Mouse (Mus musculus) central nervous system, embryonic 14 days (tissue): Measurements from ENCODE around the gene Nin. TPM values are rescaled to one million over a fixed set of nuclear protein-coding genes. Genes with fewer than 3 reads are reported as not detected.

ENCODE experiments used
- polyA plus RNA-seq: library from polyadenylated mRNA; depleted of rRNA; stranded (reverse); fragments of >200 nt; gene quantifications from 2 replicates; pipeline ENCODE4 v1.2.3, GENCODE M21; 2012; rRNA removed

Nin gene
- 28.7 and 31.9 TPM in 2 replicates for polyA plus RNA-seq

GRCm38 (mm10) chr12:70113351-70113750 is at the start of gene Nin:
Nin (minus strand) TSS chr12:70113717.

DNA sequence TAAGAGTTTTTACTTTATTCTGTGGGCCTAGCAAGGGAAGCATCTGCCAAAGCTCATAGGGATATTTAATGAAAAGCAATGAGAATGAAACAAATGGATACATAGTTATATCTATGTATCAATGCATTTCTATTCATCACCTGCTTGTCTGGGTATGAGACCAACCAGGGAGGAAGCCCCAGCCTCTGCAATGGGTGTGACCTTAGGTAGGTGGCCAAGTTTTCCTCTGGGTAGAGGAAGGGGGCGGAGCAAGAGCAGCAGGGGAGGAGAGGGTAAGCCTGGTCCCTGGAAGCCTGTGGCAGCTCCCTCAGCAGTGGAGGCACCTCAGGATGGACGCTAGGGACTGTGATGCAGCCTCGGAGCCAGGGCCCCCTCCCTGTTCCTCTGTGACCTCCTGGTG is 40.3 kb upstream of the Nin start, which contains the start of gene Abhd12b:
TSS of gene Abhd12b (plus strand) at position 301 of the 400 bp plus-strand sequence.

DNA sequence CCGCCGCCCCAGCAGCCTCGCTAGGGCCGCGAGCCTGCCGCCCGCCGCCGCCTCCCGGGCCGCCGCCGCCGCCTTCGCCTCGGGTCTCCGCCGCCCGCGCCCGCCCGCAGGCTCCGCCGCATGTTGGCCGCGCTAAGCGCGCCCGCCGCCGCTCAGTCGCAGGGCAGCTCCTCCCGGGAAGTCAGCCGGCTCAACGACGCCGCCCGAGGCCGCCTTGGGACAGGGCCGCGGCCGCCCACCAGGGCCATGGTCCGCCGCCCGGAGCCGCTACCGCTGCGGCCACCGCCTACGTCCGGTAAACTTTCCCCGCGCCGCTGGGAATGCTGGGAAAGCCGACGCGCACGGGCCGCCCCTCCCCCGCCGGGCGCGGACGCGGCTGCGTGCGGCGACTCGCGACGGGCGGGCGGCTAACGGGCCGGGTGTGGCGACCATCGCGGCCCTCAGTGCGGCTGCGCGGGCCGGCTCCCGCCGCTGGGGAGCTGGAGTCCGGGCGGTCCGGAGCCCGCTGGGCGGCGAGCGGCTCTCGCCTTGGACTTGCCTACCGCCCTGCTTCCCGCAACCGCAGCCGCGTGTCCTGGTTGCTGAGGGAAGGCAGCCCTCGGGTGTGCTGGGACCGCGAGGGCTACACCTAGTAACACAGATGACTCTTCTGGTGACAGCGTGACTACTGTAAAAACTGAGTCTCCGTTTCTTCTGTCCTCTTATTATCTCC is 126.6 kb downstream of the Nin start, which contains the start of gene Sav1:
TSS of gene Sav1 (minus strand) at position 217 of the 712 bp plus-strand sequence.

Other genes with a start within 250 kb of the Nin start
- gene Atl1, start 221.1 kb downstream of the Nin start, polyA plus RNA-seq, result 70.5 and 79.5 TPM in 2 replicates
- 25.8 and 27.8 TPM in 2 replicates for gene Map4k5, start 220.5 kb downstream of the Nin start, polyA plus RNA-seq
- 35.2 and 35.9 TPM in 2 replicates for gene Sav1, start 126.7 kb downstream of the Nin start, polyA plus RNA-seq
- 0.11 and 0.20 TPM in 2 replicates for gene Abhd12b, start 40.4 kb upstream of the Nin start, polyA plus RNA-seq
- 5.1 and 7.7 TPM in 2 replicates for gene Pygl, start 117.8 kb upstream of the Nin start, polyA plus RNA-seq
- 55.0 and 55.8 TPM in 2 replicates for gene Trim9, start 233.9 kb upstream of the Nin start, polyA plus RNA-seq